Mouse (Mus musculus) gastrocnemius, postnatal 4 days (tissue): ENCODE data around the gene Mapk8ip2. TPM values are rescaled to one million over a fixed set of nuclear protein-coding genes. Genes with fewer than 3 reads are reported as not detected.
A peak's percentile ranks its signal among the peaks of the same experiment; 100 is the strongest.

Experiments used
- DNase-seq, 2 experiments: peaks; one replicate each; pipeline ENCODE4 v3.0.0; 2021 to 2022; ENCODE audit warnings: low spot score in 2 of 2, mixed read lengths in 2 of 2
- total RNA-seq, 2 experiments: library from RNA; stranded (reverse); gene quantifications; 2 replicates each; pipeline ENCODE4 v1.2.3; 2021

Gene Mapk8ip2
- total RNA-seq, 2 experiments from 2014 or later, result 0.31 to 0.32 TPM

DNA sequence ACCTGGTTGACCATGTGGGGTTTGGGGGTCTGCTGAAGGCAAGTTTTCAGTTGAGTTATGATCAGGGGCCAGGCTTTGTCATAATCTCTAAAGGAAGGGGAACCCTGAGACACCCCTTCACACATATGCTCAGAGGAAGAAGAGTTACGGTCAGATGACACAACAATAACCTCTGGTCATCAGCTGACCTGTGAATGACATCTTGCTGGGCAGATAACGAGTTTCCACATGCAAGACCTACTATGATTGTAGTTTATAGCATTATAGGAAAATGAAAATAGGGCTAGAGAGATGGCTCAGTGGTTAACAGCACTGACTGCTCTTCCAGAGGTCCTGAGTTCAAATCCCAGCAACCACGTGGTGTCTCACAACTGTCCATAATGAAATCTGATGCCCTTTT is 24.9 kb downstream of the Mapk8ip2 start:
- DNase-seq, result no peak

DNA sequence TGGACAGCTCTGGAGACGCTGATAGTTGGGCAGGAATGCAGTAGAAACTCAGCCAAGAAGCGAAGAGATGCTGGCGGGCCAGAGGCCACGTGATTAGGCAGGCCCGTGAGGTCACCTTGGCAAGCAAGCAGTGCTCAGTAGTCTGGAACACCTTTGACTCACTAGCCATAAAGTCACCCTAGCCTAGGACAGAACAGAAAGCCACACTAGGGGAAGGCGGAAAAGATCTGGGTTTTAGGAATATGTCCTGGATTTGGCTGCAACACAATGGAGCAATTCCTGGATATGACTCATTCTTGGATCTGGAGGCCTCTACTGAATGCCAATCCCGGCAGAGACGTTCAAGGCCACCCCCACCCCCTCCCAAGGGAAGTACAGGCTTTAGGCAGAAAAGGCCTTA is 26.9 kb downstream of the Mapk8ip2 start:
- DNase-seq, result peak in 1 of 2 experiments; percentile 43

DNA sequence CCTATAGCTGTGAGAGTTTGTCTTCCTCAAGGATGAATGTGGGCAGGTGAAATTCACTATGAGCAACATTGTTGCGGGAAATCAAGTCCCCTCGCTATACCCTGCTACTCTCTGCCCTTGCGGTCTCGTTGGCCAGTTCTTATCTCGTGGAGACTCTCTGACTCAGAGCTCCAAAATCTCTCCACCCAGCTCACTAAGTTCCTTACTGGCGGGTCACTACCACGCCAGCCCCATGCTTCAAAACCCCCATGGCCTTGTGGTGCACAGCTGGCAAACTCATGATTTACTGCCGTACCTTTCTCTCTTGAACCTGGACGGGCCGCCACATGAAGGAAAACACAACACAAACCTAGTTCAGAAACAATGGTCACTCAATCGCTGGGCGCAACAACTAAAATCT is 34.5 kb downstream of the Mapk8ip2 start:
- no peak for DNase-seq

DNA sequence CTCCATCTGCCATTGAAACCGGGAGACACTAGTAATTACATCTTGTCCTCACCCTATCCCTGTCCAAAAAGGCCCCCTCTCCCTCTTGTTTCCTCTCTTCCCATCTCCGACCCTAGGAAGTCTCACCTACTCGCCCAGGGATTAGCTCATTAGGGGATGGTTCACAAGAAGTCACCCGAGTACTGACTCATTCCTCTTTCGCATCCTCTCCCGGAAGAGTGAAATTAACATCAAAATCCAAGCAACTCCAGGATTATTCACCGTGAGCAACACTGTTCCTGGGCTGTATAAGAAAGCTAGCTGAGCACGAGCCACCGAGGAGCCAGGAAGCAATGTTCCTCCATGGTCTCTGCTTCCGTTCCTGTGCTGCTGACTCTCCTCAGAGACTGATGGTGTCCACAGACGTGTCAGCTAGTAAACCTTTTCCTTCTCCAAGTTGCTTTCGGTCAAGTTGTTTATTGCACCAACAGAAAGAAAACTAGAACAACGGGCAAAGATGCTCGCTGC is 35.0 kb downstream of the Mapk8ip2 start:
- DNase-seq, result no peak

DNA sequence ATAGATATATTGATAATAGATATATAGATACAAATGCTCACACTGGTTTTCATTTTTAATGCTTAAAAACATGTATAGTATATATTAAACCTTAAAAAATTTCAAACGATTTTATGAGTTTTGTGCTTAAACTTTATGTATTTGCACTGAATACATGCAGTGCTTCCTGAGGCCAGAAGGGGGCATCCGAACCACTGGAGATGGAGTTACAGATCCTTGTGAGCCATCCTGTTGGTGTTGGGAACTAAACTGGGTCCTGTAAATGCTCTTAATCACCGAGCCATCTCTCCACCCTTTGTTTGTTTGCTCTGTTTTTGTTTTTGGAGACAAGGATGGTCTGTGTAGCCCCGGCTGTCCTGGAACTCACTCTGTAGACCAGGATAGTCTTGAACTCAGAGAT is 41.3 kb downstream of the Mapk8ip2 start:
- DNase-seq, result no peak

DNA sequence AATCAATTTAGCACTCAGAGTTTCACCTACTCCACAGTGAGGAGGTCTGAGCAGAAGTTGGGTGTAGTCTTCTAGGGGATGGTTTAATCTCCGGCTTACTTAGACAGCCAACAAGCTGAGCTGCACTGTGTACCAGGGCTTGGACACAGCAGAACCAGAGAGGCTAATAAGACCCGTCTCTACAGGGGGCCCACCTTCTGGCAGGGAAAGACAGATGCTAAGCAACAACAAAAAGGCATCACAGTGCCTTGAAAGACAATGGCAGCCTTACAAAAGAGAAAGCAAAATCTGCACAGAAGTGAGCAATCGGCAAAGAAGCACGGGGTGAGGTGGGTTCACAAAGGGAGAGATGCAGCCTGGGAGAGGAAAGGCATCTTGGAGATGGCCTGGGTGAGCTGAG is 42.4 kb downstream of the Mapk8ip2 start:
- no peak for DNase-seq

DNA sequence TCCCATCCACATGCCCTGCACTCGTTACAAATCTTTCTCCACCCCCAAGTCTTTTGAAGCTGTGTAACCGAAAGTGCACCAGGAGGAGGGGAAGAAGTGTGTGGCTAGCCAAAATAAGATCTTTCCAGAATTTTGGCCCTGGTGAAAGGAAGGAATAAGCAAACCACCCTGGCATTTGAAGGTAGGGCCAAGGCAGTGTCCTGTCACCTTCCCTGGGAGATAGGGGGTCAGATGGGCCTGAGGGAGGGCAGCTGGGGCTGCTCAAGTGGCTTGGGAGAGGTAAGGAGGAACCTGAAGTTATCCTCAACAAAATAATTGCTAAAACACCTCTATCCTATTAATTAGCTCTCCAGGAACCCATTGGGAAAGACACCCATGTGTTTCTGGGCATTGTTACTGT is 43.1 kb downstream of the Mapk8ip2 start:
- no peak for DNase-seq

DNA sequence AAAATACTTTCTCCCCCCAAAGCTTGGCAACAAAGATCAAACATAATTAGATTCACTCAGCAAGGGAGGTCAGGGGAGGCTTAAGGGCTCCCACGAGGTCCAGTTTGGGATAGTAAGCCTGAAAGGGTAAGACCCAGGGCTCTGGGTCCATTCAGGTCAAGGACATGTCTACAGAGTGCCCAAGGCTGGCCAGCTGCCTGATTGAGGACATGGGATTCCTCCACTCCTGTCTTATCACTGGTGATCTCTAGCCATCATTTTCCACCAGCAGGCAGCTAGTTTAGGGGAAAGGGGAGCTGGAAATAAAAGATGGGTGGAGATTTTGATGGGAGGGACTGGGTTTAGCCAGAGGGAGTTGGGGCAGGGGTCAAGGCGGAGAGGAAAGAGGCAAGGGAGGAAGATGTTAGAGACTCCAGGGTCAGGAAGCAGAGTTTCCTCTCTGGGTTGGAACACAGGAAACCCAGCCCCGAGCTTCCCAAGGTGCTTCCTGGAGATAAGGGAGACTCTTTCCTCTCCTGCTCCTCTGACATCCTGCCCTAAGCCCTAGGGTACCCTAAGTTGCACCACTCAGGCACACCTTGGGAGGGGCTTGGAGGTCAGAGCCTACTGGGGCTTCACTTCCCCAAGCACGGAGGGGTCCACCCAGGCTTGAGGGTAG is 43.8 kb downstream of the Mapk8ip2 start:
- no peak for DNase-seq

DNA sequence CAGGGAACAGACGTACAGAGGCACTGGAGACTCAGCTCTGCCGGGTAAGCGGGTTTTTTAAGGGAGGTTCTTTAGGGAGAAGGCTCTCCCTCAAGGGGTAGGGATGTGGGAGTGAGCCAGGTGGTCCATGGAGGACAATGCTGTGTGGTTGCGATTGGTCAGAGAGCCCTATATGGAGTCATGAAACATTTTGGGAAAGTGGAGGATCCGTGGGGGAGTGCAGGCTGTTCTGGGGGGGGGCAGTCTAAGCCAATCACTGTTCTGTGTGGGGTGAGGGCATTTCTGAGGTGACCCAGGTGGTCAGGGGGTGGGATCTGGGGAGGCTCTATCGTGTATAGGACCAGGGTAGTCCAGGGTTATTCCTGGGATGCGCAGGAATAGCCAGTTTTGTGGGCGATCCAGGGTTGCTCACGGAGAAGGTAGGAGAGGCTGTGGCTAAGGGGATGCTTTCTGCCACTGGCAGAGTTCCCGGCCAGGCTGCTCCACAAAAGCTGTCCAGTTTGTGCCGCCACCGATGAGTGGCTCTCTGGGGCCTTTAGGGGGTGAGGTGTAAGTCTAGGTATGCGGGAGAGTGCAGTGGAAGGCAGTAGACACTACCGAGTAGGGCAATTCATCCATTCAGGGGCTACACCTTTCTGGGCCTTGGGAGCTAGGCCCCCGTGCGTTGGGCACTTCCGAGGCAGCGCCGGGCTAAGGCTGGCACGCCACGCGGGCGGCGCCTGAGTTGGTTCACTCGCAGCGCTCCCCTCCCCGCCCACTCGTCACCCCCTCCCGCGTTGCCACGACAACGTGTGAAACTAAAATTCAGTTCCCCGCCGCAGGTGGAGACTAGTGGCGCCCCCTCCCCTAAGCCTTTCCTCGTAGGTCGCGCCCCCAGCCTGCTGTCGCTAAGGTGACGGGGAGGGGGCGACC is 44.6 kb downstream of the Mapk8ip2 start:
- no peak for DNase-seq

DNA sequence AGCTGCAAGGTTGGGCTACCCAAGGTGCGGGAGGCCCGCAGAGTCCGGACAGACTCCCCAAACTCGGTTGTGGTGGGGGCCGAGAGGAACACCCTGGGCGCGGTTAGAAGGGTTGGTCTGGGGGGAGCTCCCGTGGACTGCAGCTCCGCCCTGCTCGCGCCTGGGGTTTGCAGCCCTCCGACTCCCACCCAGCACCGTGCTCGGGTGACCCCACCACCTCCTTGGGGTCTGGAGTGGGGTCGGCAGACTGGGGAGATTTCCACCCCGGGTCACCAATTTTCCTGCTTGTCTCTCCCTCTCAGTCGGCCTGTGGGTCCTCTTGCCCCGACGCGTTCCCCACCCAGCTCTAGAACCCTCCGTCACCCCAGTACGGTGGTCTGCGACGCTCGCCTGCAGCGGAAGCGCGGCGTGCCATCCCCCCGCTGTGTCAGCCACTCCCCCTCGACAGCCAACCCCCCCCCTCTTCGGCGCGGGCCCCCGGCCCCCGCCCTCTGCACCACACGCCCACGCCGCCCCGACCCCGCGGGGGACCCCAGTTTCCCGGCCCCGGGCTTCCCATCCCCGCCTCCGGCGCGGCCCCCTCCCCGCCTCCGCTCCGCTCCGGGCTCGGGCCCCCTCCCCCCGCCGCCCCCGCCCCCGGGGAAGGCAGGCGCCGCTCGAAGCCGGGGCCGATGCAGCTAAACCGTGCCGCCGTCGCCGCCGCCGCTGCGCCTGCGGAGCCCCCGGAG is 45.4 kb downstream of the Mapk8ip2 start, which contains the start of gene Shank3:
Gene Shank3, plus strand, starts transcription at position 663 of the 728 bp plus-strand sequence.
- DNase-seq, result no peak

DNA sequence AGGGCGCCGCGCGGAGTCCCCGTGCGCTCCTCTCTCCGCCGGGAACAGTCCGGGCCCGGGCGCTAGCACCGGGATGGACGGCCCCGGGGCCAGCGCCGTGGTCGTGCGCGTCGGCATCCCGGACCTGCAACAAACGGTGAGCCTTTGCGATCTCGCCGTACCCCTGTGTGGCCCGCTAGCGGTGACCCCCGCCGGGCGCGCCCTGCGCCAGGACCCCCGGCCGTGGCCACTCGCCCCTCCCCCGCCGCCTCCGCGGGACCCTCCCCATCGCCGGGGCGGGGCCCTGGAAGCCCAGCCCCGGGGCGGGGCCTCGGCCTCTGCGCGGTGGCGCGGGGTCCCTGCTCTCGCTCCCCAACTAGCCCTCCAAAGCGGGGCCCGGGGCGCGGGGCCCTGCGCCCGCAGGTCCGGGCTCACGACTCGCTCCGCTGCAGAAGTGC is 46.1 kb downstream of the Mapk8ip2 start:
- DNase-seq, result peak; percentile 47 to 51

DNA sequence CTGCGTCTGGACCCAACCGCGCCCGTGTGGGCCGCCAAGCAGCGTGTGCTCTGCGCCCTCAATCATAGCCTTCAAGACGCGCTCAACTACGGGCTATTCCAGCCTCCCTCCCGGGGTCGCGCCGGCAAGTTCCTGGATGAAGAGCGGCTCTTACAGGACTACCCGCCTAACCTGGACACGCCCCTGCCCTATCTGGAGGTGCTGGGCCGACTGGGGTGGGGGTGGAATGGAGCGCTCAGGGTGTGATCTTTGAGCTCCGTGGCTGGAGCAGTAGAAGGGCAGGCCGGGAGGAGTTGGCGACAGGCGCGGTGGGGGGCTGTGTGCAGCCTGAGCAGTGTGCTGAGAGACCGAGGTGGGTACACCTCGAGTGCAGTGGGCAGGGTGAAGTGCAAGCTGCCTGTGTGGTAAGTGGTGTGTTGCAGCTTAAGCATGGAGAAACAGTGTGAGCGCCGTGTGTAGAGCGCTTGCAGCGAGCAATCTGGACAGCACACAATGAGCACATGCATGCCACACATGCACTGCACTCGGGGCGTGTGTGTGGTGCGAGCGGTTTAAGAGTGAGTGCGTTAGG is 46.6 kb downstream of the Mapk8ip2 start:
- DNase-seq, result no peak

DNA sequence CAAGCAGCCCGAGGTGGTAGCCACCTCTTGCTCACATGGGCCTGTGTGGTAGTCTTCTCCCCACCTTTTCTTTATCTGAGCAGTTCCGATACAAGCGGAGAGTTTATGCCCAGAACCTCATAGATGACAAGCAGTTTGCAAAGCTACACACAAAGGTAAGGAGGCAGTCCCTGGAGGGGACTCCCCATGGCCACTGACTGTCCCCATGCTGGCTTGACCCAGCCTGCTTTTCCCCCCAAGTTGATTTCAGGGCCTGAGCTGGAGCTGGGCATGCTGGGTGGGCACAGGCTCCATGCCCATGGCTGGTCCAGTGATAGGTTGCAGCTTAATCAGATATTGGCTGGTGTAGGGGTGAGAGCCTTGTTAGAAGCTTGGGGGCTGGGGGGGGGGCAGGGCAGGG is 47.6 kb downstream of the Mapk8ip2 start:
- no peak for DNase-seq

DNA sequence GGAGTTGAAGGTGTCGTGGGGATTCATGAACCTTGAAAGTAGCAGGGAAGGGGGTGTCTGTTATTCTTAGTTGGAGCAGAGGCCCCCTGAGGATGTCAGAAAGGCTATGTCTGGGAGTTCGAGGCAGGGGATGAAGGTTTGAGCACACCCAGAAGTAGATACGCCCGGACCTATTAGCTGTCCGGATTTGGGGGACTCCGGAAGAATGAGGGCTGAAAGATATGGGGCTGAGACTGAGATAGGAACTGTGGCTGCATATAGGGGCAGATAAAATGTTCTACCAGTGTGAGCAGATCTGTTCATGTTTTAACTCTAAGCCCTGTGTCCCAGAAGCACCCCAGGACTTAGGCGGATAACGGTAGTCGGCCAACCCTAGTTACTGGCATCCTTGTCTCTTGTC is 51.1 kb downstream of the Mapk8ip2 start:
- no peak for DNase-seq

DNA sequence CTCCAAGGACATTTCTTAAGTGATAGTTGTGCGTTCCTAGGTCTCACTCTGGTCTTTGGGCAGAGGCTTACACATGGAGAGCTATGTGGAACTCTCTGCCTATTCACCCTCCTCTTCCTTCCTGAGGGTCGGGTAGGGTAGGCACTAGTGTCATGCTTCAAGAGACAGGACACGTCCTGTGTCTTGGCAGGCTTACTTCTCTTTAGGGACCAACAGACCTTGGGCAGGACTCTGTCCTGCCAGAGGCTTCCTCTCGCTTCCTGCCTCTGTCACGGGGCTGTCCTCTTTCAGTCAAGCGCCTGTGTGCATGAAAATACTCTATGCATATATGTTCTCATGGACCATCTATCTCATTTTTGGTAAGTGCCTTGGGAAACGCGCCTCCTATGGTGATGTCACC is 54.0 kb downstream of the Mapk8ip2 start:
- no peak for DNase-seq

DNA sequence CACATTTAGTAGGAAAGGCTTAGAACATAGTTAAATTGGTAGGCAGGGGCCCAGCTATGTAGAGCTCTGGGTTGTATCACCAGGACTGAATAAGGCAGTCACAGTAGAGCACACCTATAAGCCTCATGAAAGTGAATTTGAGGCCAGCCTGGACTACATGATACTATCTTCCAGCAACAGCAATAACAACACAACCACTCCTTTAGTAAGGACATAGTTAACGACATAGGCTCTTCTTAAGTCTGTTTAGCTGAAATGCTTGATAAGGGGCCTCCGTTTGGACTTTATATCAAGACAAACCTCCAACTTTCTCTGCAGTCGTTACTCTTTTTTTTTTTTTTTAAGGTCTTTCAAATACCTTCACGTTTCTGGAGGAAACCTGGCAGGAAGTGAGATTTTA is 59.0 kb downstream of the Mapk8ip2 start:
- DNase-seq, result no peak

Other genes with a start within 250 kb of the Mapk8ip2 start
- 10 to 100 TPM; 64.2 to 70.0 TPM for gene Ppp6r2, start 242.4 kb upstream of the Mapk8ip2 start, total RNA-seq
- gene Sbf1, start 138.6 kb upstream of the Mapk8ip2 start, total RNA-seq, result 10 to 100 TPM; 69.4 to 73.9 TPM
- gene Adm2, start 131.2 kb upstream of the Mapk8ip2 start, total RNA-seq, result not detected
- gene Miox, start 119.5 kb upstream of the Mapk8ip2 start, total RNA-seq, result not detected
- 10 to 100 TPM; 45.7 to 47.7 TPM for gene Lmf2, start 98.3 kb upstream of the Mapk8ip2 start, total RNA-seq
- gene Ncaph2, start 98.2 kb upstream of the Mapk8ip2 start, total RNA-seq, result 10 to 100 TPM; 83.5 to 87.3 TPM
- 10 to 100 TPM; 11.1 to 12.0 TPM for gene Sco2, start 80.1 kb upstream of the Mapk8ip2 start, total RNA-seq
- gene Tymp, start 76.9 kb upstream of the Mapk8ip2 start, total RNA-seq, result under 1 TPM; 0.26 to 0.32 TPM
- under 1 TPM; 0.44 to 0.71 TPM for gene Odf3b, start 74.6 kb upstream of the Mapk8ip2 start, total RNA-seq
- not detected for gene Klhdc7b, start 69.0 kb upstream of the Mapk8ip2 start, total RNA-seq
- gene Syce3, start 43.4 kb upstream of the Mapk8ip2 start, total RNA-seq, result not detected
- gene Cpt1b, start 28.1 kb upstream of the Mapk8ip2 start, total RNA-seq, result 100 to 1,000 TPM; 189 to 210 TPM
- 1 to 10 TPM in 1 of 2 experiments, under 1 TPM in 1; 0.83 to 1.2 TPM for gene C730034F03Rik, start 24.3 kb upstream of the Mapk8ip2 start, total RNA-seq
- 1 to 10 TPM; 1.7 TPM for gene Gm44502, start 24.2 kb upstream of the Mapk8ip2 start, total RNA-seq
- 10 to 100 TPM; 35.8 to 51.0 TPM for gene Chkb, start 24.0 kb upstream of the Mapk8ip2 start, total RNA-seq
- 10 to 100 TPM; 13.6 to 15.2 TPM for gene Arsa, start 23.5 kb downstream of the Mapk8ip2 start, total RNA-seq
- gene Shank3, start 45.7 kb downstream of the Mapk8ip2 start, total RNA-seq, result 10 to 100 TPM; 30.4 to 35.7 TPM
- under 1 TPM; 0.49 to 0.54 TPM for gene Acr, start 114.4 kb downstream of the Mapk8ip2 start, total RNA-seq
- gene Rabl2, start 138.0 kb downstream of the Mapk8ip2 start, total RNA-seq, result 10 to 100 TPM in 1 of 2 experiments, 1 to 10 TPM in 1; 8.1 to 10.2 TPM